Mouse (Mus musculus) thymus, adult 2 months (tissue): ENCODE data around the gene Pfkfb4. TPM values are rescaled to one million over a fixed set of nuclear protein-coding genes. Genes with fewer than 3 reads are reported as not detected.

Experiments
- DNase-seq: peaks from one replicate; pipeline ENCODE4 v3.0.0; 2021
- H3K27ac ChIP-seq: fragments of 200-500 bp; 2 replicates; pipeline ENCODE4 v1.5.1; 2012; ENCODE audit warnings: low read length, control low read depth; ENCODE audit not compliant: control insufficient read depth, insufficient read depth
- H3K27me3 ChIP-seq: fragments of 200-500 bp; 2 replicates; pipeline ENCODE4 v1.6.1; 2012; ENCODE audit warnings: mild to moderate bottlenecking, low read length, moderate library complexity, mixed read lengths; ENCODE audit not compliant: control insufficient read depth, insufficient read depth
- H3K36me3 ChIP-seq: fragments of 200-500 bp; 2 replicates; pipeline ENCODE4 v1.6.1; 2012; ENCODE audit warnings: mild to moderate bottlenecking, low read length, moderate library complexity; ENCODE audit not compliant: control insufficient read depth, insufficient read depth
- H3K4me1 ChIP-seq: fragments of 200-500 bp; replicated peaks from 2 replicates; pipeline ENCODE4 v1.6.1; 2012; ENCODE audit warnings: low read length; ENCODE audit not compliant: control insufficient read depth, insufficient read depth
- H3K4me3 ChIP-seq: fragments of 200-500 bp; 2 replicates; pipeline ENCODE4 v1.5.1; 2012; ENCODE audit warnings: mild to moderate bottlenecking, low read length, control low read depth, moderate library complexity; ENCODE audit not compliant: control insufficient read depth, insufficient read depth
- CTCF ChIP-seq: fragments of 200-500 bp; IDR thresholded peaks from 2 replicates; pipeline ENCODE4 v1.5.1; 2012; ENCODE audit warnings: mild to moderate bottlenecking, control low read depth, low read length, moderate library complexity, borderline replicate concordance; ENCODE audit not compliant: control insufficient read depth, poor library complexity, insufficient read depth; ENCODE audit errors: extremely low read depth
- POLR2A ChIP-seq: fragments of 200-500 bp; IDR thresholded peaks from 2 replicates; pipeline ENCODE4 v1.6.1; 2012; ENCODE audit warnings: mild to moderate bottlenecking, low read length, control low read depth, moderate library complexity; ENCODE audit not compliant: control insufficient read depth, poor library complexity, insufficient read depth; ENCODE audit errors: extremely low read depth
- WGBS: fragments of 180-500 bp; shearing (Covaris S2); methylation state at CpG from one replicate; pipeline ENCODE4 v1.1.7; 2018; 5-methylcytosine and 5-hydroxymethylcytosine counted together
- polyA plus RNA-seq: library from polyadenylated mRNA; depleted of rRNA; stranded (reverse); fragments of >200 nt; gene quantifications from 2 replicates; pipeline ENCODE4 v1.2.3, GENCODE M21; 2012

The Pfkfb4 gene
- polyA plus RNA-seq, 1 experiment: 13.4 TPM

- WGBS: 61% methylated on average over 9 of the region's 9 CpGs
- TF ChIP-seq CTCF (no peak), POLR2A (no peak)
- H3K36me3 ChIP-seq: no peaks in the 10 kb centered on the region
These were observed 8.4 kb upstream of the Pfkfb4 start for GRCm38 (mm10) chr9:108983209-108983608.

GRCm38 (mm10) chr9:108985710-108986109 lies 5.9 kb upstream of the Pfkfb4 start, which contains the start of gene Ucn2:
Ucn2 (plus strand) TSS chr9:108986010.
- no peaks in the 10 kb centered on the region for H3K27me3 ChIP-seq
- WGBS: 69% methylated on average over 4 of the region's 4 CpGs

More at GRCm38 (mm10) chr9:108983209-108983608, 8.4 kb upstream of the Pfkfb4 start:
- no peak for DNase-seq
- Histone ChIP-seq H3K27ac (no peak overlapping the region), H3K4me1 (0 out of 2 replicates have a peak, but pooled peaks cover 2% of the 10 kb centered on the region), H3K27me3 (no peaks in the 10 kb centered on the region), H3K4me3 (no peak overlapping the region)

GRCm38 (mm10) chr9:108987704-108988350 lies 3.8 kb upstream of the Pfkfb4 start:
- 61% methylated on average over 15 of the region's 15 CpGs for WGBS
- H3K27ac ChIP-seq: no peak overlapping the region
- DNase-seq: no peak

More at GRCm38 (mm10) chr9:108985710-108986109, 5.9 kb upstream of the Pfkfb4 start, which contains the start of gene Ucn2:
- no peak for TF ChIP-seq CTCF
- no peak for TF ChIP-seq POLR2A
- Histone ChIP-seq H3K27ac (no peak within 1 kb of the TSS), H3K4me1 (0 out of 2 replicates have a peak, but pooled peaks cover 2% of the 10 kb centered on the region), H3K36me3 (no peaks in the 10 kb centered on the region), H3K4me3 (no peak within 1 kb of the TSS)
- DNase-seq: no peak

GRCm38 (mm10) chr9:108989802-108990461 lies 1.6 kb upstream of the Pfkfb4 start:
- peaks cover 13% of the 10 kb centered on the region for H3K4me1 ChIP-seq
- H3K4me3 ChIP-seq: no peak overlapping the region
- H3K27me3 ChIP-seq: no peaks in the 10 kb centered on the region
- TF ChIP-seq CTCF: no peak
- no peak overlapping the region for H3K27ac ChIP-seq
- WGBS: 83% methylated on average over 4 of the region's 4 CpGs
- no peak for DNase-seq
- H3K36me3 ChIP-seq: no peaks in the 10 kb centered on the region

More at GRCm38 (mm10) chr9:108987704-108988350, 3.8 kb upstream of the Pfkfb4 start:
- no peak for TF ChIP-seq CTCF
- no peak for TF ChIP-seq POLR2A
- Histone ChIP-seq H3K4me3 (no peak overlapping the region), H3K4me1 (peaks cover 11% of the 10 kb centered on the region), H3K27me3 (no peaks in the 10 kb centered on the region), H3K36me3 (no peaks in the 10 kb centered on the region)

- TF ChIP-seq CTCF (no peak), POLR2A (no peak)
- H3K27ac ChIP-seq: no peak overlapping the region
- H3K4me3 ChIP-seq: no peak overlapping the region
- WGBS: 86% methylated on average over 7 of the region's 7 CpGs
- no peak for DNase-seq
- no peaks in the 10 kb centered on the region for H3K36me3 ChIP-seq
- H3K4me1 ChIP-seq: peaks cover 18% of the 10 kb centered on the region
- no peaks in the 10 kb centered on the region for H3K27me3 ChIP-seq
These were observed 1.1 kb upstream of the Pfkfb4 start for GRCm38 (mm10) chr9:108990462-108990820.

DNA sequence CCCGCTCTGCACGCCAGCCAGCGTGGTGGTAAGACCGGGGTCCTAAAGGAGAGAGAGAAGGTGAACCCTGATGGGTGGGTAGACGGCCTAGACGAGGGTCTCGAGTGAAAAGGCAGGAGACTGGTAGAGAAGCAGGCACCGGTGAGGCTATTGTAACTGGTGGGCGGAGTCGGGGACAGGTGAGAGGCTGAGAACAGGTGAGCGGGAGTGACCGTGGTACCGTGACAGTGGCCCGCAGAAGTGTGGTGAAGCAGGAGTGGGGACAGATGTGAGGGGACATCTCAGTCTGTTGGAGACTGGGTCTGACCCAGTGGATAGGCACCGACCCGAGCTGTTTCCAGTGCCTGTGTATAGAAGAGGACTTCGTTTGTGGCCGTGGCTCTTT lies 499 bp downstream of the Pfkfb4 start:
- H3K36me3 ChIP-seq: no peaks in the 10 kb centered on the region
- no peak for DNase-seq
- H3K27ac ChIP-seq: no peak overlapping the region
- peaks cover 23% of the 10 kb centered on the region for H3K4me1 ChIP-seq
- TF ChIP-seq POLR2A (no peak), CTCF (no peak)
- peak overlapping the region; percentile 70 for H3K4me3 ChIP-seq
- WGBS: 21% methylated on average over 18 of the region's 18 CpGs
- no peaks in the 10 kb centered on the region for H3K27me3 ChIP-seq
